Mouse (Mus musculus): ENCODE data around the gene Gm20388.

Gm20388 gene

DNA sequence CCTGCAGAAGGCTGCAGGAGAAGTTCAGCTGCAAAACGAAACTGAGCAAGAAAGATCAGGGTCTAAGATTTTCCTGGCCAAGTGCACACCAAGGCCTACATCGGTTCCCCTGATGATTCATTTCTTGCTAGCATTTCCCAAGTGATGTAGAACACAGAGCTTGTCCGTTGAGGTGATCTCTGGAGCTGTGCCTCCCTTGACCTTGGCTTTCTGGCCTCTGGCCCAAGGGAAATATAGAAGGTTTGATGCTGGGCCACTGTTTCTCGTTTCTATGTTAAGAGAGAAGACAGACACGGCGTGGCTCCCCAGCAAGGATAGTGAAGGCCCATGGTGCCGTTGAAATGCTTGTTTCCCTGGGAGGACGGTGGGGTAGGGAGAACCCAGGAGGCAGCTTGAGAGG lies 3857.2 kb downstream of the Gm20388 start:
- no peak for DNase-seq (ENCODE audit: low read depth, low spot score)

DNA sequence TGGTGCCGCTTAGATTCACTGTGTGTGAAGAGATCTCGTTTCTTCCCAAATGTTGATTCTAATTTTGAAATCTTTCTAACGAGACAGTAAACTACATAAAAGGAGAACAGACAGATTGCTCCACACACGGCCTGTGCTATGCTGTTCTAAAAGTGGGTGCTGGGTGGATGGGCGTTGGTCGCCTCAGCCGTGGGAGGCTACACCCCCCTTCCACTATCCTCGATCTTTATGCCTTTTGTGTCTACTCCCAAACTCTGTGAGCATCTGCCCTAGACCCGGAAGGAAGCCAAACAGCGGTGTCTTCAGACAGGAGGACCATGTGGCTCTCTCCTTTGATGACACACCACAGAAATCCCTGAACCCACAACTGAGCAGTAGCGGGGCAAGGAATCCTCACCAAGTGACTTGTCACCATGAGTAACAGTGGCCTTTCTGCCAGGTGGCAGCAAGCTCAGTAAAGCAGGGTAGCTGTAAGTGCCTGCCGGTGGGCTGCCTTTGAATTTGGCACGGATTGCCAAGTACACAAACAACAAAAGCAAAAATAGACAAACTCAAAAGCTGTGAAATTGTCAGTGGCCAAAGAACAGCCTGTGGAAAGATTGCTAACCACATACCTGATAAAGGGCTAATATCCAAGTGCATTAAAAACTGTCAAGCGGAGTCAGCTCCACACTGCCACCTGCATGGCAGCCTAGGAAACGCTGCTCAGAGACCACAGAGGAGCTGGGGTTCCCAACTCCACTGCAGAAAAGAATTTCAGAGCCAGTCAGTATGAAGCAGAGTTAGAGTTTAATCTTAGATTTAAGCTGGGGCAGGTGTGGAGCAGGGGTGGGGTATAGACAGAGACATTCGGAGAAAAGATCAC lies 3858.1 kb downstream of the Gm20388 start:
- peak; percentile 51 for DNase-seq (ENCODE audit: low read depth, low spot score)

DNA sequence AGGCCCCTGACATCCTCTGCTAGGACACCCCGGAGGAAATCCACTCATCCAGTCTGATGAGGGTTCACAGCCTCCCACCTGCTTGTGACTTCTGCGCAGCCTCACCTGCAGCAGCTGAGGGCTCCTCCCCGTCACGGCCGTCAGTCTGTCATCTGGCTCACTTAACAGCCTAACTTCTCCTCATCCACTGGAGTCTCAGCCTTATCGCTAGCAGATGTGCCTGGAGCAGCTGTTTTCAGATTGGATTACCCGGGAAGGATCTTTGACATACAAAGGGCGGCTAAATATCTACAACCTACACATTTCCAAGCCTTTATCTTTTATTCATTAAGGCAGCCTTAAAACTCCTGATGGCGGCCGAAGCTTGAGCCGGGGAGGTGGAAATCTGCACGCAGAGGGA lies 3862.8 kb downstream of the Gm20388 start:
- DNase-seq (ENCODE audit: low read depth, low spot score) = no peak

DNA sequence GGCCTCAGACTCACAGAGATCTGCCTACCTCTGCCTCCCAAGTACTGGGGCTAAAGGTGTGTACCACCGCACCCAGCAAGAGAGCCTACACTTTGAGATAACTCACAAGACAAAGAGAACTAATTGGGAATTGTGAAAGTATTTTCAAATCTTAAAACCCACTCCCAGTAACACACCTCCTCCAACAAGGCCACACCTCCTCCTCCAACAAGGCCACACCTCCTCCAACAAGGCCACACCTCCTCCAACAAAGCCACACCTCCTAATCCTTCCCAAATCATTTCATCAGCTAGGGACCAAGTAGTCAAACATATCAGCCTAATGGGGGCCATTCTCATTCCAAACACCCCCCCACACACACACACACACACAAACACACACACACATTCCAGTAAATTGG lies 3863.8 kb downstream of the Gm20388 start:
- no peak for DNase-seq (ENCODE audit: low read depth, low spot score)

DNA sequence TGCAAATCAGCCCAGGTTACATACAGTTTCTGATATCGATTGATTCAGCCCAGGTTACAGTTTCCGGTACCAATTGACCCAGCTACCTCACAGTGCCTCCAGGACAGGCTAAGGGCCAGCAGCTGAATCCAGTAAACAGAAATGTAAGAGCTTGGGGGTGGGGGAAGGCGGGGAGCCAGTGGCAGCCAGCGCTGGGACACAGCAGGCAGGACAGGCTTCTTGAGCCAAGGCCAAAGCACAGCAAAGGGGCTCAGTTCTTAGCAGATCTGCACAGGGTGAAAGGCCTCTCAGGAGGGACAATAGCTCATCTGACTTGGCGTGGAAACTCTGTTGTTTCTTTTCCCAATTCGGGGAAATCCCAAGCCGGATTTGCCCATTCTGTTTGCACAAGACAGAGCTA lies 3866.7 kb downstream of the Gm20388 start:
- no peak for DNase-seq (ENCODE audit: low read depth, low spot score)

DNA sequence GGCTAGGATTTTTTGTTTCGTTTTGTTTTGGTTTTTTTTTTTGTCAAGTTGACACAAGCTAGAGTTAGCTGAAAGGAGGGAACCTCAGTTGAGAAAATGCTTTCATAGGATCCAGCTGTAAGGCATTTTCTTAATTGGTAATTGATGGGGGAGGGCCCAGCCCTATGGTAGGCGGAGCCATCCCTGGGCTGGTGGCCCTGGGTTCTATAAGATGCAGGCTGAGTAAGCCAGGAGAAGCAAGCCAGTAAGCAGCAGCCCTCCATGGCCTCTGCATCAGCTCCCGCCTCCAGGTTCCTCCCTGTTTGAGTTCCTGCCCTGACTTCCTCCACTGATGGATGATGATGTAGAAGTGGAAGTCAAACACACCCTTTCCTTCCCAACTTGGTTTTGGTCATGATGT lies 3869.8 kb downstream of the Gm20388 start:
- DNase-seq (ENCODE audit: low read depth, low spot score) = no peak

DNA sequence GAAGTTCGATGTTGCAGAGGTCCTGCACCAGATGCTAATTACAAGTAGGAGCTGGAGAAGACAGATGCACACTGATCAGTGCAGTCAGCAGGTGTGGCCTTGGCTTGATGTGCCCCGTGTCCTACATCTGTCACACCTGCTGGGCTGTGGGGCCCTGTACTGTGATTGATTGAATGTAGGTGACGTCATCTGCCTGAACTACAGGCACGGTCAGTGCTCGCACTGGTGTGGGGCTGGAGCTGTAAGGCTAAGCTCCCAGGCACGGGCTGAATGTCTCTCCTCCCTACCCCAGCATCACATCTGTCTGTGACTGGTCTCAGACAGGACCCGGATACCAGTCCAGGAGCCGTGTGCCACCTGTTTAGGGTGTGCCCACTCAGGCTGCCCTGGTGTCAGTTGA lies 3870.6 kb downstream of the Gm20388 start:
- DNase-seq (ENCODE audit: low read depth, low spot score) = no peak

DNA sequence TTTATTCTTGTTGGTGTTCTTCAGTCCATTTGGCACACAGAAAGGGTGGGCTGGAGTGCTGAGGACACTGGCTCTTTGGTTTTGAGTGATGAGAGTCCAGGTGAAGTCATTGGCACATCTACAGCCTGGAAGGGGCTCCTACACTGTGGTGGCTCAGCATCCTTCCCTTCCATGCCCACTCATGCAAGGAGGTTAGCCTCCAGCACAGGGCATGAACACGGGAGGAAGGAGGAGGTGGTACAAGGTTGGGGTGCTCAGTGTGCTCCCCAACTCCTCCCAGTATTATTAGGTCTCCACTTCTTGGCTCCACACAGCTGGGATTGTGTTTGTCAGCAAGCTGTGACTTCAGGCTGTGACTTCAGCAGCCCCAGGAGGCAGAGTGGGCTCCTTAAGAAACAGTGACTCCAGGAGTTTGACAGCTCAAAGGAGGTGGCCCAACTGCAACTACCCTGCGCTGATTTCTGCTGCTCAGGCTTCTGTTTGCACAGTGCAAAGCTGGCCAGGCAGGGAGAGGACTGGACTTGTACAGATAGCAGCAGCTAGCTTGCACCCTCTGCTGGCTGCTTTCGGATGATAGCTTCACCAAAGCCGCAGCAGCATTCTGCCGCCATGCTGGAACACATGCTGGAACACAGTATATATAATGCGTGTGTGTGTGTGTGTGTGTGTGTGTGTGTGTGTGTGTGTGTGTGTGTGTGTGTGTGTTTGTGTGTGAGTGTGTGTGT lies 3873.0 kb downstream of the Gm20388 start:
- DNase-seq (ENCODE audit: low read depth, low spot score) = peak; percentile 88

DNA sequence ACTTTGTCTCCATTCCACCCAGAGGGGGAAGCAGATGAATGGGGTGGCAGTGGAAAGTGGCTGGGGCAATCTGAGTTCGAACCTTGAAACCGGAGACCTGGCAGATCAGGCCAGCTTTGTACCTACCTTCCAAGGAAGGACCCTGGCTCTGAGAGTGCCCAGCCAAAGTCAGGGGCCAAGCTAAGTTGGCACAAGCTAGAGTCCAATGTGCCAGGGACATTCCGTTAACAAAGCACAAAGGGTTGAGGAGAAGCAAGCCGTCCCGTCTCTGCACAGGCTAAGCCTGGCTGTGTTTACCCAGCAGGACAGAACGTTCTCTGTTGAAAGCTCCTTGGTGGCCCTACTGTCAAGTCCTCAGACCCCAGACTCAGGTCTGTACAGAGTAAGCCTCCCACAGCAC lies 3875.5 kb downstream of the Gm20388 start:
- DNase-seq (ENCODE audit: low read depth, low spot score) = no peak

DNA sequence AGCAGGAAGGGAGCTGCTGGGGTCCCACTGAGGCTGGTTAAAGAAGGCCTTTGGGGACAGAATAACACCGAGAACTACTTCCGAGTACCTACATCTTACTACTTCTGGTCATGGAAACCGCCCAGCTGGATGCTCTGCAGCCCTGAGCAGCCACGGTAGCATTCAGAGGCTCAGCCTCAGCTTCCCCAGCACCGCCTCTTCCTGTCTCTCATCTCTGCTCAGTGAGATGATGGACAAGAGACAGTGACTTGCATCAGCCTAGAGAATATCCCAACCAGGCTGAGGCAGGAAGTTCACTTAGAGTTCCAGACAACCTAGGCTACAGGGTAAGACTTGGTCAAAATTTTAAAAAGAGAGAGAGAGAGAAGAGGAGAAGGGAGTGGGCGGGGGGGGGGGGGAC lies 3876.0 kb downstream of the Gm20388 start:
- DNase-seq (ENCODE audit: low read depth, low spot score) = no peak

DNA sequence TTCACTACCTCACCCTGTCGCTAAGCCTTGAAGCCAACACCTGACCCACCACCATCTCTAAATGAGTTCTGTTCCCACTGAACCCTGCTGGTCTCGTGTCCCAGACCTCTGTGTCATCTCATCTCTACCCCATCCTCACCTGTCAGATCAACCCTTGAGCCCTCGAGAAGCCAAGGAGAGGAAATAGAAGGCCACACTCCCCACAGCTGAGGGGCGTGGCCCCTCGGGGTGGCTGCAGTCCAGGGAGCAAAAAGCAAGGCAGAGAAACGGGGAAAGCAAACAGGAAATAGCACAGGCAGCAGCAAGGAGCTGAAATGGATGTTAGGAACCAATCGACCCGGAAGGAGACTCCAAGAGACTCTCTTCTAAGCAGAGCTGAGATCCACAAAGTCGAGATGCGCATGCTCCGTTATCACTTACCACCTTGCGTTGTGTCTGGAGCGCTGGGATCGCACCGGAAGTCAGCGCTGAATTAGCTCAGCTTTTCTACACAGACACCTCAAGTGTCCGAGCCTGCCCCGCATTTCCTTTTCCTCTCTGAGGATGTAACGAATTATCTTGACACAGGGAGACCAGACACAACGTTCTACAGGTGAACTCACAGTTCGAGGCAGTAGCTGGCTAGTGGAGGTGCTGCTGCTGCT lies 3876.7 kb downstream of the Gm20388 start:
- peak; percentile 87 for DNase-seq (ENCODE audit: low read depth, low spot score)

DNA sequence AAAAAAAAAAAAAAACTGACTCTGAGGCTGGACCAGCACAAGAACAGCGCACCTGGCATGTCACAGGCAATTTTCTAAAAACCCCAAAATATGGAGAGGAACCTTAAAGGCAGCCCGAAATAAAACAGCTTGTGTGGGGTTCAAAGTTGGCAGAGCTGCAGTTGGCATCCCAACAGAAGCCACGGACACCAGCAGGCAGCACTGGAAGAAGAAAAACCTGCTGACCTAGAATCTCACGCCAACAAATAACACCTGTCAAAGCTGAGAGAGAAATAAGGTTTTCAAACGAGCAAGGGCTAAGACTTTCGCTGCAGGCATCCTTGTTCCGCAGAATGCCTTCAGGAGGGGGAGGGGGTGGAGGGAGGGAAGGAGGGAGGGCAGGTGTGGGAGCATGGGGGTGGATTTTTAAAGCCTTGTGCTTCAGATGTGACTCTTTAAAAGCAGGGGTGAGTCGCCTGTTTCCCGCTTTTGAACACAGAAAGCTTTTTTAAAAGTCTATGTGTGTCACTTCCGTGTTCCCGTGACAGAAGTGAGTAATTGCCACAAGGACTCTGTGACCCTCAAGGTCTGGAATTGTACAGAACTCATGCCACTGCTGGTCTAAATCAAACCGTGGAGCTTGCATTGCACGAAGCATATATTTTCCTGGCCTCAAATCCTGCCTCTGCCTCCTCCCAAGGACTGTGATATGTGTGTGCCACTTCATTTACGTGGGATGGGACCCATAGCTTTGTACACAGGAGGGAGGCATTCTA lies 3878.0 kb downstream of the Gm20388 start:
- DNase-seq (ENCODE audit: low read depth, low spot score) = no peak

DNA sequence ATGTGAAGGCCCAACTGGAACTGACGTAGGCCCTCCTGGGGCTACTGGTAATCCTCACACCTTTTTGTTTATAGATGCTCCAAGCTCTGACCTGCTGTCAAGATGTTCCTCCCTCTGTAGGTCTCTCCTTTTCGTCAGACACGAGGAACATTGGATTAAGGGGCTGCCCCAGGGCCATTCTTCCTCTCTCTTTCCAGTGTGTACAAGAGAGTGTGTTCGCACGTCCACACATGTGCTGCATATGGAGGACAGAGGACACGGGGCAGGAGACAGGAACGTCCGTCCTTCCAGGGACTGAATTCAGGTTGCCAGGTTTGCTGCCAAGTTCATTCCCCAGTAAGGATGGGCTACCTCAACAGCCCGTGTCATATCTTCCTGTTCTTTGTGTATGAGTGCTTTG lies 3878.8 kb downstream of the Gm20388 start:
- no peak for DNase-seq (ENCODE audit: low read depth, low spot score)

DNA sequence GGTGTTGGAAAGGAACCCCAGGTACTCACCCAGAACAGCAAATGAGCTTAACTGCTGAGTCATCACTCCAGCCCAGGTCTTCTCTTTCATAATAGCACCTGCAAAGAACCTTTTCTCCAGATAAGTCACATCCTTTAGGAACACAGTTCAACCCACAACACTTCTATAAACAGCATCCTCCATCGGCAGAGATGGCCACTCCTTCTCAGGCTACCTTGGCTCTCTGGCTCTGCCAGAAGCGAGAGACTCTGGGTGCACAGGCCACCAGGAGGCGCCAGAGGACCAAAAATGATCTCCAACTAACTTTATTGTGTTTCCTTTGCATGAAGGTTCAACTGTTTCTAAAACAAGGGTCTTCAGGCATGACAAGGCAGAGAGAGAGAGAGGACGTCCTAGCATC lies 3879.3 kb downstream of the Gm20388 start:
- peak; percentile 83 for DNase-seq (ENCODE audit: low read depth, low spot score)

DNA sequence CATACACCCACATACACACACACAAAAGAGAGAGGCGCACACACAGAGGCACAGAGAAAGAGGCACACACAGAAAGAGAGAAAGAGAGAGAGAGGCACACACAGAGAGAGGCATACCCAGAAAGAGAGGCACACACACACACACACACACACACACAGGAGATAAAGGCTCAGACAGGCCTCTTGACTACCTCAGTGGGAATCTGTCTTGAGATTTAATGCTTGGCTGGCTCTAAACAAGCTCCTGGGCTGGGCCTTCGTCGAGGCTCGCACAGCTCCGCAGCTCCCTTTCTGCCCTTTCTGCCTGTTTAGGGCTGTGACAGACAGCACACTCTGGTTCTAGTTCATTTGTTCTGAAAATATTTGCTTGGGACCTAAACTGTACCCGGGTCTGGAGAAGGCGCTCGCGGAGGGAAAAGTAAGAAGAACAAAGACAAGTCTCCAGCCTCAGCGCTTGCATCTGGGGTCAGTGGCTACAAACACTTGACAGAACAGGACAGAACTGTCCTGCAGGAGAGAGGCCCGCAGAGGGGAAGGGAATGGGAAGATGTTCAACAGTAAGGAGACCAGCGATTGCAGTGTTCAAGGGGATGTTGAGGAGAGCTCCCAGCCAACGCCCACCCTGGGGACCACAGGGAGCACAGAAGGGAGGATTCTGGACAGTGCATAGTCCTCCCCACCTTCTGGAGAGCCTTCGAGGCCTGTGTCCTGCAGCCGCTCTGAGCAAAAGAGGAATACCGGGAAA lies 3880.6 kb downstream of the Gm20388 start:
- no peak for DNase-seq (ENCODE audit: low read depth, low spot score)

DNA sequence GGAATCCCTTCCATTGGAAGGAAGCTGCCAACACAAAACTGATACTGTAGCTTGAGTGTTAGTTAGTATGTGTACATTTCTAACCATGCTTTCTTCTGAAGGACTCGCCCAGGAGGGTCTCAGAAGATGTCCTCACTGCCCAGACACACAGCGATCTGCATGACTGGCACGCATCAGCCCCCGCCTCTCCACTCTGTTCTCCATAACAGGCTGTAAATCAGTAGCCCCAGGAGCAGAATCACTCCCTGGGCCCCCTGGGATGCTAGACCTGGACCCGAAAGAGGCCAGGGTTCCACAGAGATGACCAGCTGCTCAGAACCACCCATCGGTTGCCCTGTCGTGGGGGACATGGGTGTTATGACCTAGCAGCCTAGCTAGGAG lies 3881.2 kb downstream of the Gm20388 start:
- no peak for DNase-seq (ENCODE audit: low read depth, low spot score)

DNA sequence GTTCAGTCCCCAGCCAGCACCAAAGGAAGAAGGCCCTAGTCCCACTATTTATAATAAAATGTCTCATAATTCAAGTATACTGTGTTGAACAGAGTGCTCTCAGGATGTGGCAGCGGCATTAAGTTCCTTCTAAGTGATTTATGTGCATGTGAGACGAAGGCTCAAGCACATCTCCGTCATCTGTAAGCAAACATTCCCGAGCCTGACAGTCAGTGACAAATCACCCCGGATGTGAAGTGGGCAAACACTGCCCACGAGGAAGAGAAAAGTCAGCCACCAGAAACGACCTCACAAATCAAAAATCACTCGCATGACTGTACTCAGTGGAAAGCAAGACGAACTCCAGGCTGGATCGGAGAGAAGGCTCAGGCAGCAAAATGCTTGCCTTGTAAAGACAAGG lies 3883.3 kb downstream of the Gm20388 start:
- DNase-seq (ENCODE audit: low read depth, low spot score) = no peak

DNA sequence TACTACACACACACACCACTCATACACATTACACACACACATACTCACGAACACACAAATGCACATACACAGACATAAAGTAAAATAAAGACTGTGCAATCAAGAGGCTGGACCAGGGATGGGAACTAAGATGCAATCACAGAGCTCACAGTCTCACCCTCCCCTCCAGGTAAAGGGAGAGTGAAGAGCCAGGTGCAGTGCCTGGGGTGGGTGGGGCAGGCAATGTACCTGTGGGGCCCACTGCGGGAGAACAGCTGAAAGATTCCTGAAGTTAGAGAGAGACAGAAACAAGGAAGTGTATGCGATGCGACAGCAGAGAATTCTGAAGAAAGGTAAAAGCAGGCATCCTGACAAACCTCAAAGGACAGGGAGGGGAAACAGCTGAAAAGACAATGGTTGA lies 3884.1 kb downstream of the Gm20388 start:
- no peak for DNase-seq (ENCODE audit: low read depth, low spot score)

DNA sequence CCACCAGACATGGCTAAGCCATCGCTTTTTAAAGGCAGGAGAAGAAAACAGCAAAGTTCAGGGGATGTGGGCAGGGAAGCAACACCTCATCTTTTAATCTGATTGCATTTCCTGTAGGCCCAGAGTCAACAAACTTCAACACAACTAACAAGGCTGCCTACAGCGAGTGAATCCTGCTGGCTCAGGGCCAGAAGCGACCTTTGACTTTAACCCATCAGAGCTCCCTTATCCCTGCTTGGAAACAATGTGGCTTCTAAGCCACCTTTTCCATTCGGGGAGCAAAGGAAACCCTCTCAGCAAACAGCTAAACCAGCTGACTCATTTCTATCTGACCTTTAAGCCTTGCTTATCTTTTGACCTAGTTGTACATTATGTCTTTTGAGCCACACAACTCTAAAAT lies 3886.1 kb downstream of the Gm20388 start:
- DNase-seq (ENCODE audit: low read depth, low spot score) = no peak

DNA sequence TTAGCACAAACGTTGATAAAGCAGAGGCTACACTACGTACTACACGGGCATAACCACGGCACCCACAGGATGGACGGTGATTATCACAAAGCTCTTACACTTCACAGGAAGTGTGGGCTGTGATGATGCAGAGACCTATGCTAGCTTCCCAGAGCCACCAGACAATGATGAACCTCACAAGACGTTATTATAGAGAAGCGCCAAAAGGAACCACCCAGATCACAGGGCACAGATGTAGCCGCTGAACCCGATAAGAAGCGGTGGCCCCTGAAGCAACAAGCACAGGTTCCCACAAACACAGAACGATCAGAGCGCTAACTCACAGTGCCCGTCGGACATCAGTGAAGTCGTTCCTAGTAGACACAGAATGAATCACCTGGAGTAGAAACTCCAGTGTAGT lies 3887.3 kb downstream of the Gm20388 start:
- DNase-seq (ENCODE audit: low read depth, low spot score) = no peak

DNA sequence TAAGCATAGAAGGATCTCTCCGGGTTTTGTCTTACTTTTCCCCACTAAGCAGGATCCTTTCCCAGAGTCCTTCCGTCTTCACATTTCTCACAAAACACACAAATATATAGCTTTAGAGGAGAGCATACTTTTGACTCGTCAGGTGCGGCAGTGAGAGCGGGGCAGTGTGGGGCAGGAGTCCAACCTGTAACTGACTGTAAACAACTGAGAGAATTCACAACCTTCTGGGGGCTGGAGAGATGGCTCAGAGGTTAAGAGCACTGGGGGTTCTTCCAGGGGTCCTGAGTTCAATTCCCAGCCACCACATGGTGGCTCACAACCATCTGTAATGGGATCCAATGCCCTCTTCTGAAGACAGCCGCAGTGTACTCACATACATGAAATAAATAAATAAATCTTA lies 3888.8 kb downstream of the Gm20388 start:
- DNase-seq (ENCODE audit: low read depth, low spot score) = no peak

All from ES-CJ7 (cell line).